Mouse (Mus musculus) embryo, embryonic 9.5 days (tissue): ENCODE measurements at regions not wholly inside any gene's neighbourhood (a gene's known extent, or its start where the extent isn't known, plus 50 kb on each side); places are given as distances from the start of the nearest gene placed in this dataset.

Experiments used
- DNase-seq: peaks from one replicate; pipeline ENCODE4 v3.0.0-alpha.2; 2017; ENCODE audit errors: extremely low spot score

DNA sequence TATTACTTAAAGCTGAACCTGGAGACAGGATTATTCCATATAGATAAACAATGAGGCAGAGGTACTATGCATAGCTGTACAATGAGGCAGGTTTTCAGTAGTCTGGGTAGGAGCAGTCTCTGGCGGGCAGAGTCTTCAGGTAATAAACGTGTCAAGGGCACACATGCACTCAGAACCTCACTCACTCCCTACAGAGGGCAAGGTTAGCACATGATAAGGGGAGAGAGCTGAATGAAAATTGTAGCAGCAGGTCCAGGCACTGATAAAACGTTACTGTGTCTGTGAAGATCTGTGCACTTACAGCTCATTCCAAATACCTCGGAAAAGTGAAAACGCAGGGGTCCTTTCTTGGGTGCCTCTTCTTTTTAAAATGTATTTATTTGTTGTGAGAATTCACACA, 120.9 kb upstream of the Itga4 start:
- no peak for DNase-seq

DNA sequence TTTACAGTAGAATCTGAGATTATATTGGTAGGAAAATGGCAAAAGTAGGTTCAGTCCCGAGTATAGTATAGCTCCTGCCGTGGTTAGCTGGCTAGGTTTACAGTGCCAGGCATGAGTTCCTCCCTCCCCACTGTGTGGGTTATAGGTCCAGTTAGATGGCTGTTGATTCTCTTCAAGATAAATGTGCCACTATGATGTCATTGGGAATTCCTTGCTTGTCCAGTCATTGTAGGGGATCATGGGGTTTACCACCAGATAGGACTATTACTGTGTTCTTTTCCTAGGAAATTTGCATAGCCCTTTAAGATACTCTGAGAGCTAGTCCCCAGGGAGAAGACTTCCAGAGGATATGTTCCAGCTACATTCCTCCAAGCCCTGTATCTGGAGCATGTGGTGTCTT, 119.2 kb upstream of the Itga4 start:
- no peak for DNase-seq

DNA sequence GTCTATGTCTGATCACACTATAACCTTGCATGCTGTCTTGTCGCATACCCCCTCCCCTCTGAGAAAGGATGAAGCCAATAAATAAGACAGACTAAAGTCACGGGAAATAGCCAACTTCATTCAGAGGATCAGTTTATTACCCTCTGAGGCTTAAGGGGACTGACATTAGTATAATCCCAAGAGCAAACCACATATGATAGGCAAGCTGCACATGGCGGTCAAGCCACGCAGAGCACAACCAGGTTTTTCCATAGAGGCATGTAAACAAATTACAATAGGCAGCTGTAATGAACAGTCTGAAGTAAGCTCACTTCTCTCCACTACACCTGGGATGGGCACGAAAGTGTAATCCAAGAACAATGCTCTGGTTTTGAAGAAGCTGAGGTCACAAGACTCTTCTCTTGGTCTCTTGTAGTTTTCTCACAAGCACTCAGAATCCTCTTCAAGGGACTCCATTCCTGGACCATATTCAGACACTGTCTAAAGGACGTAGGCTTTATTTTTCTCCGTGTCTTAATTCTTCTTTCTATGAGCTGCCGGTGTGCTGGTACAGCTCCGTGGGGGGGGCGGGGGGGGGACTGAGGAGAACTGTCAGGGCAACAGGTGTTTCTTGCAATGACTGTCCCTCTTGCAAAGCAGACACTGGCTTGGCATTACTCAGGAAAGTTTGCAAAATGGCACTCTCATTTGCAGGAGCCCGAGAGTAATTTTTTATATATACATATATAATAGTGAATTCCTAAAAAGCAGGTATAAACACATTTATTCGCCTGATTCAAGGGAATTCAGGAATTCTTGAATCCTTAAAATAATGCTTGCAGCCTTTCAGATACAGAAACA, 118.4 kb upstream of the Itga4 start:
- DNase-seq, result no peak

DNA sequence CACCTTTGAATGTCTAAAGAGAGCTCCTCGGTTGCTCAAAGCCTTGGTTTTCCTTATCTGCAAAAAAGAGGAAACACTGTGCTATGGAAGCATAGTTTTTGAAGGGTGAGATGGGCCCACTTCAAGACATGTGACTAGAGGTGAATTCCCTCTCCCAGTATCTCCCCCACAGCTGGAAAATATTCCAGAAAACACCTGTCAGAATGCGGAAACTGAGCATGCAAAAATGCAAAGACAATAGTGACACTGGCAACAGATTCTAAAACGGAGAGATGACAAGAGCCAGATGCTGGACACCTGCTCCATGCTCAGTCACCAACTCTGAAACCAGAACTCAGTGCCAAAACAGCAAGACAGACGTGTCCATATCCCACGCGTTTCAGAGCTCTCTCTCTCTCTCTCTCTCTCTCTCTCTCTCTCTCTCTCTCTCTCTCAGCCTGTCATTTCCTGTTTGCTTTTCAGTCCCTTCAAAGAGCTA, 117.5 kb upstream of the Itga4 start:
- no peak for DNase-seq

DNA sequence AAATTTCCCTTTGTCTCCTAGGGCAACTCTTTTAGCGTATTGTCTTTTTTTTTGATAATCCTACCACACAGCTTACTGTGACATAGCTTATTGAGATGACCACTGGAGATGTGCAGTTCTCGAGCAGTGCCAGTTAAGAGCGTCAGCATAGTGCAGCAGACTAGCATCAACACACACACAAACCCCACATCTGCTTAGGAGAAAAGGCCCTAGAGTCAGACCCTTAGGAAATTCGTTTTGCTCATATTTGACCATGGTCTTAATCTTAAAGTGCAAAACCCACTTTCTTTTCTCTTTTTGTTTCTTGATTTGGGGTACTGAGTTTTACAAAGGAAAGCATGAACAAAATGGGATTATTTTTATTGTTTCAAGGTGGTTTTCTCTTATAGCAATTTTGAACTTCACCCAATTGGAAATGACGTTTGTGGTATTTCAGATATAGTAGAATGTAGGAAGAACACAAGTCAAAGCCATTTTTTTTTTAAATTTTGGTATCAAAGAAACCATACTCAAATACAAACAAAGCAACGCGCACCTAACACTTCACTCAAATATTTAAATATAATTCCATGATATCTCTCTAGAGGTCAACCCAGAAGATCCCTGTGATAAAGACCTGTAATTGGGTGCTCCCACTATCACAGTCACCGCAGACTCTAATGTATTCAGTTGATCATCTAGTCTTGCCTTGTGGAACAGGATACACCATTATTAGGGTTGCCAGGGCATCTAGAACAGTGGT, 116.7 kb upstream of the Itga4 start:
- DNase-seq, result no peak

DNA sequence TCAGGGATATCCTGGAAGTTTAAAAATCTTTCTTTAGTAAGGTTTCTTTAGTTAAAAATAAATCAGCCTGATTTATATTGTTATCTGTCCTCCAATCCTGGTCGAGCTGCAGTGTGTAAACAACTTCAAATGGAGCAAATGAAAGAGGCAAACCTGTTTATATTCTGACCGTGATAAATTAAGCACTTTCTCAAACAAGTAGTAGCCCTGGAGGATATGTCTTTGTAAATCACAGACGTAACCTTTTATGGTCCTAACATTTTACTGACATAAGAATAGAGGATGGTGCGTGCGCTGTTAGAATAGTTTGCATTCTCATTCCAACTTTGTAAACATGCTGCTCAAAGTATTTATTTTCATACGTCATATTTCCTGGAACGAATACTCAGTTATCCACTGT, 113.3 kb upstream of the Itga4 start:
- no peak for DNase-seq

DNA sequence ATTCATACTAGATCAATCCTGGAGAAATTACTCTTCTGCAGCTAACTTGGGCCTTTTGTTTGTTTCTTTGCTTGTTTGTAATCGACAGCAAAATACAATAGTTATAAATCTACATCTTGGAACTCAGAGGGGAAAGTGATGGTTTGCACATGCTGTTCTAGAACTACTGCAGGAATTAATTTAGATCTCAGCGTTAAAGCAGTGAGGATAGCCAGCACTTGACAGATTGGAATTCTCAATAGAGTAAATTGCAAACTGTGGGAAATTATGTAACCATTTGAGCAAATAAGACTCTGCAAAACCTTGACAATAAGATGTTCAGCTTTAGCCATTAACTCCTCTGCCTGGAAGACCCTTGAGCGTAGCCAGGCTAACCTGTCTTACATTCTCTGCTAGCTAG, 112.0 kb upstream of the Itga4 start:
- no peak for DNase-seq

DNA sequence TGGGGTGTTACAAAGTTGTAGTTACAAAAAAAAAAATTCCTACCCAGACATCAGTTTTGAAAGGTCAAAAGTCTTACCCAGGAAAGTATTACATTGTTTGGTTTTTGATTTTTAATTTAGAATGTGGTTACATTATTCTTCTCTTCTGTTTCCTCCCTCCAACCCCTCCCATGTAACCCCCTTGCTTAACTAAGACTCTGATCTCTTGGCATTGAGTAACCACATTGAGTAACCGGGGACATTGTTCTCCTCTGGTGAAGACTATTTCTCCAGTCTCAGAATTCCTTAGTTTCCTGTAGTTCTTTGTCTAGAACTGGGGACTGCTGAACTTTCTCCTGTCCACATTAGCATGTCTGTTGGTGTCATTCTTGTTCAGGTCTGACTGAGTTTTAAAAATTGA, 109.3 kb upstream of the Itga4 start:
- DNase-seq, result no peak

DNA sequence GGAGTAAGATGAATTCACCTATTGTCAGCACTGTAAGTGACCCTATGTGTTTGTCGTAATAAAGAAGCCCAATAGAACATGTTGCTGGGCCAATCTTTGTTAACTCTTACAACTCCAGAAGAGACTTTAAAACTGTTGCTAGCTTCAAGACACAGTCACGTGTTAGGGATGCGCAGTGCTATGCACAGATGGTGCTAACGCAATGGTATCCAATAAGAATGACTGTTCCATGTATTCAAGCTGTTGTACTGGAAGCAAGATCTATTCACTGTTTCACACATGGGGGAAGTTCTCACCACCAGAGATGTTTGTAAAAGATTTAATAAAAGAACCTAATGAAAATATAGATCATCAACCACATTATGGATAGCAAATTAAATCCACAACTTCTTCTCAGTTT, 108.7 kb upstream of the Itga4 start:
- DNase-seq, result no peak

DNA sequence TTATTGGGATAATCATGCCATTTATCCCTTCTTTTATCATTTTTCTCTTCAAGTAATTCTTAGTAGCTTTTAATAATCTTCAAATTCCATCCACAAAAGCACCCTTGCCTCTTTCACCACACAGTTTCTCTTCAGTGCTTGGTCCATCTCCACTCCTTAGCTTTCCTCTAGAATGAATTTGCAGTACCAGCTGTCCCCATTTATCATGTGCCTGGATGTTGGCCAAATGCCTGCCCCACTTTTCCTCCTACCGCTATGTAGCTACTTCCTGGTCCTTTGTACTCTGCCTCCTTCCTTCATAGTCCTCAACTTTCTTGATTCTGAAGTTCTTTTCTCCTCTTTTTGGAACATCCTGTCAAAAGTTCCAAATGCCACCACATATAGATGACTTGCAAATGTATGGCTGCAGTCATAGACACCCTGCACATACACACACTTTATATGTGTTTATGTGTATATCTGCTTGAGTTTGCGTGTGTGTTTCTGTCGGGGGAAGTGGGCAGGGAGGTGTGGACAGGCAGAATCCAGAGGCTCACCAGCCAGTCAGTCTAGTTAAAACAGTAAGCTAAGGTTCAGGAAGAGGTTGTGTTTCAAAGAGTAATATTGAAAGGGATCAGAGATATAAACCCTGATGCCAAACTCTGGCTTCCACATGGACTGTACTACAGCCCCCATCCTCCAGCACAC, 106.1 kb upstream of the Itga4 start:
- DNase-seq, result no peak

DNA sequence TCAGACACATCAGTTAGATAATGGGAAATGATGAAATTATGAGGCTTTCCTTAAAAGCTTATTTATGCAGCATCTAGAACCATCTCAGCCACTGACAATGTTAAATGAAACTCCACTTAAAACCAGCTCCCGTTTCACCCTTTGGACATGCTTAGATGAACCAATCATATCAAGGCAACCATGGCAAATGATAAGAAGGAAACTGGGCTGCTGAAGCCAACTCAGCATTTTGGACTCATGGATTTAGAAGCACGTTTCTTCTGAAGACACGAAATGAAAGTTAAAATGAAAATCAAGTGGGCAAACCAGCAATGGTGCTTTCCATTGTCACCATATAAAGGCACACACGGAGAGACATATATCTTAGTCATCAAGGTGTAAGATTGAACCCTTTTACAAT, 103.6 kb upstream of the Itga4 start:
- DNase-seq, result no peak

DNA sequence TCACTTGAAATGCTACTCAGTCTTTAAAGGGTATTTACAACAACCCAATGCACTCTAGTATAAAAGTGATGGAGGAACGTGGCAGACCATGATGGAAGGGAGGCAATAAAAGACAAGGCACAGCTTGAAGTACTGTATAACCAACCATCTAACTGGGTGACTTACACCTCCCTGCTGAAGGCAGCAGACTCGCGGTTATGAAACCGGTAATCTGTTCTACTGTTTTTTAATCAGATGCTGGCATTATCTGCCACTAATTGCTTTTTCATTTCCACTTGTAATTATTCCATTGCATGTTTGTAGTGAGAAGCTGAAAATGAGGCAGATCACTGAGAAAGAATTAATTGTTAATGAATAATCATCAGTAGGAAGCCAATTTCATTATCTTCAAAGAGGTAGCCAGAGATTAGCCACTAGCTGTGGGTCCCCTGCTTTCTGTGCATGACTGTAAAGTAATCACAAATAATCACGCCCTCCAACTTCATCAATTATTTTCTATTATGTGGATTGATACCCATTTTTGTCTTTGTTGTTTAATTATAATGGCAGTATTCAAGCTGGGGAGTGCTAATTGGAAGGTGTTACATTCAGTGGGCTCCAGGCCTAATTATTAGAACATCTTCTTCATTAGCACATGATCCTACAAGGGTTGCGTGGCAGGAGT, 103.1 kb upstream of the Itga4 start:
- DNase-seq, result no peak

DNA sequence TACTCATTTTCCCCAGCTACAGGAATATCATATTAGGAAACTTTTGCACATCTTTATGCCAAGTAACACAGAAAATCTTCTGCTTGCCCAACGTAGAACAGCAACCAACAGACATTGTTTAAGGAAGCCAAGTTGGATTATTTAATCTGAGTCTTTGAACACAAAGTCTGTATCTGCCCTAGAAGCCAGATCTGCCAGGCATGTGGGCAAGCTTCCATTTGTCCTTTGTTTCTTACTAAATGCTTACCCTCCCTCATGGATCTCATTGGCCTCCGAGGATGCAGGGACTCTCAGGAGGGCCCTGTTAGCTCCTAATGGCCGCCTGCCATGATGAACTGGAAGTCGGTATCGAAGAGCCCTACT, 102.5 kb upstream of the Itga4 start:
- DNase-seq, result no peak

DNA sequence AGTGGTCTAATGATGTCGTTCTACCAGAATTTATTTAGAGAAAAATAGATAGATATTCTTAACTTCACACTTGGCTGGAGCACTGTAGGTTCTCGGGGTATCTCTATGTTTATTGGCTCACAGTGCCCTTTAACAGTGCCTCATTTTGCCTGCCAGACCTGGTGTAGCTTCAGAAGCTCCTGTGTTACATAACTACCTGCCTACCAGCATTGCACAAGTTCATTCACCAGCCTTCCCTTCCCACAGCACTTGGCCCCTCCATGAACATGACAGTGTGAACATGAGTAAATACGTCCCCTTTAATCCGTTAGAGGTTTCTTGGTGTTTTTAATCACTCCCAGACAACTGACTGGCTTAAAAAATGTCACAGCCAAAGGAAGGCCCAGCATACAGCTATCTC, 102.2 kb upstream of the Itga4 start:
- DNase-seq, result no peak

DNA sequence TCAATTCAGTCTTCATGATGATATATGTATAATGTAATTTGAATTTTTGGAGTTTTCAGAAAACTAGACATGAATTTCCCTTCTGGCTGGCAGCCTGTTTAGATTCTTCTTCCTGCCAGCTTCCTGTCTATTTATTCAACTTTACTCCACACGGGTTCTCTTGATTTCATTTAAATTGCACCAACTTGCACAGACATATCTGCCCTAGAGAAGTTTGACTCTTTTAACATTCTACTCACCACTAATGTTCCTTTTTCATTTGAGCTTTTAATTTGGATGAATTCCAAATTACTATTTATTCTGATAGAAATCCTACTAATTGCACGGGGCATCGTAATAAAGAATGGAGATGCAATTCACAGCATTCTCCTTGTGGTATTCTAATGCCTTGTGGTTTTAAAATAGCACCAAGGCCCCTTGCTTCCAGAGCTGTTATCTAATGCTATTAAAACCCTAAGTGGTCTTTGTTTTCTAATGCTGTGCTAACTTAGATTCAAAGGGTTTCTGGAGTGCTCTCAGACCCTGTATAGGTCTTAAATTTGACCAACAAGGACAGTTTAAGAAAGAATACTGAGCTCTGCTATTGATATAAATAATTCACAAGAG, 96.7 kb upstream of the Itga4 start:
- no peak for DNase-seq

DNA sequence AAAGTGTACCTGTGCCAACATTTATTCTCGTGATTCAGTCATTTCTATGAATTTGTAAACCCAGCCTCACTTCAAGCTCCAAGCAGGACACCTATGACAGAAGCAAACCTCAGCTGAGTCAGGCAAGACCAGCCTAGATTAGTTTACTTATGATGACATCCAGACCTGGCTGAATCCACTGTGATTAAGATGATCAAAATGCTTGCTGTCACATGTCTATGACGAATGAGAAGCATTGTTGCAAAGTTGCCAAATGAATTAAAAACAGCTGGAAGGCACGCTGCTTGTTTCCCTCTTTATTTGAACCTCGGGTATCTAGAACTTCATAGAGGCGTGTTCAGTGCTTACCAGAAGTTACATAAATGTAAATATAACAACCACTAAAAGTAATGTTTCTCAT, 95.9 kb upstream of the Itga4 start:
- no peak for DNase-seq

DNA sequence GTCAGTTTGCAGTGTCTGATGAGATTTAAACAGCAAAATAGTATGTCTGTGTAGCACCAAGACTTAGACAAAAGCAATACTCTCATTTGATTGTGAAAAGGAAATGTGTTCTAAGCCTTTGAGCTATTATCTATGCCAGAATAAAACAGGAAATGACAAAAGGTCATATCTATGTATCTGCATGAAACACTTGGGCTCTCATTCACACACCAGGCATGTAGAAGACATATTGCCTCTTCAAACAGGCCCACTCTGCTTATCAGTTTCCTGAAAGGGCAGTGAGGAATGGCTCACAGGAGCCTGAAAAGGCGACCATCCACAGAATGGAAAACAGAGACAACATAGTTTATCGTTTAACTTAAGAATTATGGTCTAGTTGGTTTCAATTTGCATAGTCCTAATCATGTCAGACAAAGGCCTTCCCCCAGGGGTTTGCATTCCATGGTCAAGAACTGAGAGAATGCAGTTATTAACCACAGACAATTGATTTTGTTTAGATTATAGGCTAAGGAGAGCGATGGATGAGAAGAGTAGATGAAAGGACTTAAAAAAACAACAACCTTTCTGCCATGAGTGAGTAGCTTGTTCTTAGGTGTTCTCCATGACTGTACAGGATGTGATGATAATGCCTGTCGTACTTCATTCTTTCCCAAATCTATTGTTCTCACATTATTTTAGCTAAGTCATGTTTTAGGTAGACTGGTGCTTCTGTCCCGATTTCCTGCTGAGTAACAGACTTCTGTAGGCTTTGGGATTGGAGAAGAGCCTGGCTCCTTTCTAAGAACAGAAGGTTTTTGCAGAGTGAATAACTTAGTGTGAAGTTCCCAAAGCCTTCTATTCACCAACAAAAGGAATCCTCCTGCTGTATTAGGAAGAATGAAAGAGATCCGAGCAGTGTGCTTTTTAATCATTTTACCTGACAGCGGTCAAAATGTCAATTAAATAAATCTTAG, 82.0 kb upstream of the Itga4 start:
- no peak for DNase-seq

DNA sequence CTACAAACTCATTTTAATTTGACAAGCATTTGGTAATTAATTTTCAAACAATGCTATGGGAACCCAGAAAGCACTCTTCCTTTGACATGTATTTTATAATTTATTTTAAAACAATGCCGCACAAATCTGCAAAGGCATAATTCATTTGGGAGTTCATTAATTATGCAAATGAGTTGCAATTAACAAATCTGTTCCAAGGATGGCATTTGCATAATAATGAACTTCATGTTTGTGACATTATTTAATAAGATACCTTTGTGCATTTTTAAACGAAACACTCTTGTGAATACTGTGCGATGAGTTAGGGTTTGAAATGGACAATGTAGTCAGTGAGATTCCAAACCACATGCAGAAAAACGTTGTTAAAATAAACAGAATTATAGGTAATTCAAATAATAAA, 80.9 kb upstream of the Itga4 start:
- DNase-seq, result no peak

DNA sequence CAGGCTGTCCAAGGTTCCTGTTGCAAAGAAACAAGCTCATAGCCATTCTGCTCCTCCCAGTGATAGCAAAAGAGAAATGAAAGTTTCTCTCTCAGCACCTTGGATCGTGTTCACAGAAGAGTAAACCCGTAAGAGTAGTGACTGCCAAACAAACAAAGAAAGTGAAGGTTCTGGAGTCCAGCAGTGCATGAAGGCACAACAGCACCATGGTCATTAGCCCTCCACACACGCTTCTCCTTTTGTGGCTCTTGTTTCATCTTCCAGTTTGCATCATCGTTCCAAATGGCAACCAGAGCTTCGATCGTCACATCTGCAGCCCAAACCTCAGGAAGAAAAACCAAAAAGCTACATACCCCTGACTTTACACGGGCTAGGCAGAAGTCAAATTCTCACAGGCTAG, 74.4 kb upstream of the Itga4 start:
- DNase-seq, result no peak

DNA sequence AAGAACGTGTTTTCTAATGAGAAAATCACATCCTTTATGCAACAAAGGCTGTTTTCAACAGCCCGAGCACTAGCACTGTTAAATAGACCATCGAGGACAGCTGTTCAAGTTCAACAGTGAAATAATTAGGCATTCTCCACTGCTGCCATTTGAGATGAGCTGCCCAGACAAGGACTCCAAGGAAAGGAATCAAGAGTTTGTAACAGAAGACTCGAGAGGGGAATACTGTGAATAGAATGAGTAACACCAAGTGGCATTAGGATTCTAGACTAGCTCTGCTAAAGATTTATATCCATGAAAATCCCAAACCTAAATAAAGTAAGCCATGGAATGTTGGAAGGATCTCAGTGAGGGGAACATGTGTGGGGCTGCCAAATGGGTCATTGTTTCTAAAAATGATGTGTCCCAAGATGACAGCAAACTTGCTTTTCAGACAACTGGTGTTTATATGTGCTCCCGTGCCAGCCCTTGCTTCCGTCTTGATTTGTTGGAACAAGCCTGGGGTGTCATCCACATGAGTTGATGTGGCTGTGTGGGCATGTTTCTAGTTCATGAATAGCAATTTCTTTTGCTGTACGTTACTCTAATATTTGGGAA, 72.1 kb upstream of the Itga4 start:
- DNase-seq, result no peak
